Mouse (Mus musculus): ENCODE results near the gene Pgm2. TPM values are rescaled to one million over a fixed set of nuclear protein-coding genes. Genes with fewer than 3 reads are reported as not detected.
A peak's percentile ranks its signal among the peaks of the same experiment; 100 is the strongest.

The Pgm2 gene
- polyA plus RNA-seq, 1 experiment from 2014 or later, result 36.0 TPM

DNA sequence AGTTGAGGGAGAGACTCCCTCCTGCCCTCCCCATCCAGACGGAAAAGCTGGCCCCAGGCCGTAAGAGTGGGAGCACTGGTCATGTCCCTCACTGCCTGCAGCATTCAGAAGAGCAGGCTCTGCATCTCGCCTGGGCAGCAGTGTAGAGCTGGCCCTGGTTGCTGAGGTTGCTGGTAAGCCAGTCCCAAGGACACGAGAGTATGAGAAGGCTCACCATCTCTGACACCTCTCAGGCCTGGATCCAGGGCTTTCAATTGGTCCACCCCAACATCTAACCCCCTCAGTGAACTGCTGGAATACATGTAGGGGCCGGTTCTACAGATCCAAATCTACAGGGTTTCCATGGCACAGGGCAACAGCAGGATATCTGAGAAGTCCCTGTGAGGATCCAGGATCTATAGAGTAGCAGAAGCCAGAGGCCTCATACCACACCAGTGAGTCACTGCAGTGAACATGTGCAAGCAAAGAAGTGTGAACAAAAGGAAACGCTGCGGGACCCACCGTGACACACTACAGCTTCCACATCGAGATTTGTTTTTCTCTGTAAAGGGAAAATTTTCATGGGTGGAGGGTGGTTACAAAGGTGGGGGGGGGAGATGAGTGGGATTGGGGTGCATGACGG is 53.7 kb downstream of the Pgm2 start:
- 79% methylated on average over 10 of the region's 10 CpGs for WGBS
- DNase-seq (ENCODE audit: low spot score) (no peak), ATAC-seq (replicated peaks; ENCODE audit: low FRiP score, low read depth) (no peak)
- H3K4me3 ChIP-seq (replicated peaks; ENCODE audit: low read depth, low read length), result no peak overlapping the region
- H3K27ac ChIP-seq, result no peak overlapping the region
- no peak for TF ChIP-seq CTCF (IDR thresholded peaks at IDR 0.05; ENCODE audit: low read depth)
- no peak overlapping the region for H3K9ac ChIP-seq (ENCODE audit: low read depth, low read length)
- H3K9me3 ChIP-seq (replicated peaks; ENCODE audit: low read length), result no peaks in the 10 kb centered on the region
- H3K4me1 ChIP-seq (replicated peaks; ENCODE audit: insufficient read depth, low read length), result no peaks in the 10 kb centered on the region
- no peak overlapping the region for H3K4me2 ChIP-seq (ENCODE audit: low read length)
- no peaks in the 10 kb centered on the region for H3K27me3 ChIP-seq (ENCODE audit: insufficient read depth, low read length)
- H3K36me3 ChIP-seq (ENCODE audit: insufficient read depth, low read length), result no peaks in the 10 kb centered on the region

DNA sequence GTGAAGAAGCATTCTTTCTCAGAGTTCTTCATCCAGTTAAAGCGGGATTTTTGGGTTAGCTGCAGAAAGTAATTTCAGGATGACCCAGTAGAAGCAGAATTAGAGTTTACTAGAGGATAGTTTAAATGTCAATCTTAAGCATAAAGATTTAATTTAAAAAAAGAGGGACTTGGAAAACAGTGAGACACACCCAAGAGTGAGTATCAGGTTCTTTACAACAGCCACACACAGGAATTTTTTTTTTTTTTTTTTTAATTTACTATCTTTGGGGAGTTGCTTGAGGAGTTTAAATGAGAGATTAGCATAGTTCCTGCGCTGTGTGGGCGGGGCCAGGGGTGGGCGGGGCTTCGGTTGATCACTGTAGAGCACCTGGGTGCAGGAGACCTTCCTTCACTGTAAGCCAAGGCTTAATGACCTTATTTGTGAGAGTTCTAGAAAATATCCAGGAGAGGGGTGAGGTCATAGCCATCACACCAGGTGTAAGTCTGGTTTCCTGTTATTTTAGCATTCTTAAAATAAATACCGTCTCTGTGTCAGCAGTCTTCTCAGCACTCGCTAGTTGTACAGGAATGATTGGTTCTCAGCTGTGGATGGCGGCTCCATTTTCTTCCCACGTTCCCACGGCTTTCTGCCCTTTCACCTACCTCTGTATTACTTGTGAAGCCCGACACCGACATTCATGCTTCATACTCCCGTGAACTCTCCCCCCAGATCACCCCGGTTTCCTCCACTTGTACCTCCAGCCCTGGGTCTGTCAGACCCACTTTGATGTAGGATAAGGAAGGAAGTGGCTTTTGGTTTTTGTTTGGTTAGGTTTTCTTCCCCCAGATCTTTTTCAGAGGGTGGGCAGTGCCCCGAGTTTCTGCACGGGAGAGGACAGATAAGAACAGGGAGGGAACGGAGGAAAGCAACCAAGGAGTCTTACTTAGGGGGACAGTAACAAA is 56.7 kb downstream of the Pgm2 start:
- H3K27ac ChIP-seq, result no peak overlapping the region
- H3K4me1 ChIP-seq (replicated peaks; ENCODE audit: insufficient read depth, low read length), result no peaks in the 10 kb centered on the region
- H3K4me3 ChIP-seq (replicated peaks; ENCODE audit: low read depth, low read length), result no peak overlapping the region
- ATAC-seq (replicated peaks; ENCODE audit: low FRiP score, low read depth), result no peak
- H3K36me3 ChIP-seq (ENCODE audit: insufficient read depth, low read length), result no peaks in the 10 kb centered on the region
- no peak overlapping the region for H3K9ac ChIP-seq (ENCODE audit: low read depth, low read length)
- TF ChIP-seq CTCF (IDR thresholded peaks at IDR 0.05; ENCODE audit: low read depth), result no peak
- H3K27me3 ChIP-seq (ENCODE audit: insufficient read depth, low read length), result no peaks in the 10 kb centered on the region
- 13% methylated on average over 17 of the region's 17 CpGs for WGBS
- no peak for DNase-seq (ENCODE audit: low spot score)
- no peaks in the 10 kb centered on the region for H3K9me3 ChIP-seq (replicated peaks; ENCODE audit: low read length)
- peak overlapping the region; percentile 45 for H3K4me2 ChIP-seq (ENCODE audit: low read length)

GRCm38 (mm10) chr5:64153319-64153718 is 60.6 kb downstream of the Pgm2 start:
- Histone ChIP-seq H3K36me3 (ENCODE audit: insufficient read depth, low read length) (no peaks in the 10 kb centered on the region), H3K9ac (ENCODE audit: low read depth, low read length) (no peak overlapping the region), H3K9me3 (replicated peaks; ENCODE audit: low read length) (no peaks in the 10 kb centered on the region), H3K27ac (no peak overlapping the region), H3K27me3 (ENCODE audit: insufficient read depth, low read length) (no peaks in the 10 kb centered on the region), H3K4me2 (ENCODE audit: low read length) (no peak overlapping the region), H3K4me3 (replicated peaks; ENCODE audit: low read depth, low read length) (no peak overlapping the region), H3K4me1 (replicated peaks; ENCODE audit: insufficient read depth, low read length) (peaks cover 9% of the 10 kb centered on the region; the same call in 1 of the 2 replicates)
- TF ChIP-seq CTCF (IDR thresholded peaks at IDR 0.05; ENCODE audit: low read depth), result no peak
- DNase-seq (ENCODE audit: low spot score) (no peak), ATAC-seq (replicated peaks; ENCODE audit: low FRiP score, low read depth) (no peak)
- 88% methylated on average over 1 of the region's 1 CpGs for WGBS

- Histone ChIP-seq H3K4me2 (ENCODE audit: low read length) (peak within 1 kb of the TSS; percentile 52), H3K36me3 (ENCODE audit: insufficient read depth, low read length) (no peaks in the 10 kb centered on the region), H3K9me3 (replicated peaks; ENCODE audit: low read length) (no peaks in the 10 kb centered on the region), H3K4me1 (replicated peaks; ENCODE audit: insufficient read depth, low read length) (peaks cover 18% of the 10 kb centered on the region), H3K9ac (ENCODE audit: low read depth, low read length) (peak within 1 kb of the TSS; percentile 48; the same call in 1 of the 2 replicates), H3K27ac (peak within 1 kb of the TSS; percentile 80), H3K4me3 (replicated peaks; ENCODE audit: low read depth, low read length) (peak within 1 kb of the TSS; percentile 20; the same call in 1 of the 2 replicates), H3K27me3 (ENCODE audit: insufficient read depth, low read length) (no peaks in the 10 kb centered on the region)
- ATAC-seq (replicated peaks; ENCODE audit: low FRiP score, low read depth), result peak; percentile 38; the same call in 1 of the 2 replicates
- 9% methylated on average over 11 of the region's 11 CpGs for WGBS
- no peak for TF ChIP-seq CTCF (IDR thresholded peaks at IDR 0.05; ENCODE audit: low read depth)
- DNase-seq (ENCODE audit: low spot score), result peak; percentile 93
Observed at GRCm38 (mm10) chr5:64155861-64156550, 63.3 kb downstream of the Pgm2 start, which contains the start of gene Tbc1d1. Tbc1d1 (plus strand) TSS chr5:64156305.

DNA sequence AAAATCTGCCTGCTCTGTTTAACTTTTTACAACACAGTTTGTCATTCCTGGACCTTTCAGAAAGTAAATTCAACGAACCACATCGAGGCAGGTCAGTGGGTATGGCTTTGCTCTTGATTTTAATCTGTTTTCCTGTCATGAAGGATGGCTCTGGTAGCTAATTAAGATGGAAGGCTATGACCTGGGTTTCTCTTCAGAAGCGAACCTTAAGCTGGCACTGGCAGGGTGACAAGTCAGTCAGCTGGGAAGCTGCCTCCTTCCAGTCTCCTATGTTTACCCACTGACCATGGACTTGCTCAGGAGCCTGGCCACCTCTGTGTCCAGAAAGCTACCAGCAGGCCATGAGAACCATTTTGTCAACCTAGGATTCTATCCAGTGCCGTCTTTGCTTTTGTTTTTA is 63.8 kb downstream of the Pgm2 start:
- ATAC-seq (replicated peaks; ENCODE audit: low FRiP score, low read depth) (no peak), DNase-seq (ENCODE audit: low spot score) (peak; percentile 64)
- H3K4me3 ChIP-seq (replicated peaks; ENCODE audit: low read depth, low read length), result peak overlapping the region; percentile 20; the same call in 1 of the 2 replicates
- no peaks in the 10 kb centered on the region for H3K27me3 ChIP-seq (ENCODE audit: insufficient read depth, low read length)
- H3K9ac ChIP-seq (ENCODE audit: low read depth, low read length), result peak overlapping the region; percentile 48; the same call in 1 of the 2 replicates
- 10% methylated on average over 4 of the region's 4 CpGs for WGBS
- H3K4me1 ChIP-seq (replicated peaks; ENCODE audit: insufficient read depth, low read length), result peaks cover 22% of the 10 kb centered on the region
- H3K36me3 ChIP-seq (ENCODE audit: insufficient read depth, low read length), result no peaks in the 10 kb centered on the region
- H3K9me3 ChIP-seq (replicated peaks; ENCODE audit: low read length), result no peaks in the 10 kb centered on the region
- H3K27ac ChIP-seq, result peak overlapping the region; percentile 80
- H3K4me2 ChIP-seq (ENCODE audit: low read length), result peak overlapping the region; percentile 52
- TF ChIP-seq CTCF (IDR thresholded peaks at IDR 0.05; ENCODE audit: low read depth), result no peak

DNA sequence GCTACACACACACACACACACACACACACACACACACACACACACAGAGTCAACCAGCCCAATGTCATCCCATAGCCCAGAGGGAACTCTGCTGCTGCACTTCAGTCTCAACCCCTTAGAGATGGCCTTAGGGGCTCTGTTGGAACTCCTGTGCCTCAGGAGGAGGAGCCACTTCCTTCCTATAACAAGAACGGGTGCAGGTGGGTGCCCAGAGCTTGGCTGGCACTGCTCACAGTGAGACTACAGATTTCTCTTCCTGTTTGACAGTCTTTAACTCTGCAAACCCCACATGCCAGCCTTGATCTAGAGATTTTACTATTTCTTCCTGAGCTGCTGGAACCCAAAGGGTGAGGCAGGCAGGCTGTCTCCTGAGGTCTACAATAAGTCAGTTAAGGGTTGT is 65.2 kb downstream of the Pgm2 start:
- ATAC-seq (replicated peaks; ENCODE audit: low FRiP score, low read depth), result no peak
- 65% methylated on average over 1 of the region's 1 CpGs for WGBS
- no peak overlapping the region for H3K4me2 ChIP-seq (ENCODE audit: low read length)
- H3K36me3 ChIP-seq (ENCODE audit: insufficient read depth, low read length), result no peaks in the 10 kb centered on the region
- no peaks in the 10 kb centered on the region for H3K9me3 ChIP-seq (replicated peaks; ENCODE audit: low read length)
- peaks cover 23% of the 10 kb centered on the region for H3K4me1 ChIP-seq (replicated peaks; ENCODE audit: insufficient read depth, low read length)
- no peak overlapping the region for H3K27ac ChIP-seq
- H3K4me3 ChIP-seq (replicated peaks; ENCODE audit: low read depth, low read length), result no peak overlapping the region
- DNase-seq (ENCODE audit: low spot score), result no peak
- TF ChIP-seq CTCF (IDR thresholded peaks at IDR 0.05; ENCODE audit: low read depth), result no peak
- no peak overlapping the region for H3K9ac ChIP-seq (ENCODE audit: low read depth, low read length)
- H3K27me3 ChIP-seq (ENCODE audit: insufficient read depth, low read length), result no peaks in the 10 kb centered on the region

Data from kidney, postnatal 0 days (tissue).